Mouse (Mus musculus) neutrophil, adult 5-6 weeks (primary cell): ENCODE data around the gene Tnfsf13. TPM values are rescaled to one million over a fixed set of nuclear protein-coding genes. Genes with fewer than 3 reads are reported as not detected.
"Not testable (repeated sequence)": the region's sequence is repeated elsewhere in the genome, so short reads cannot be mapped to it uniquely, and the experiment has no call there.

Experiments used
- ATAC-seq: fragments of 151-379, 151-347 bp; 2 replicates; pipeline ENCODE4 v1.8.0; 2017; ENCODE audit warnings: mild to moderate bottlenecking, moderate TSS enrichment; ENCODE audit not compliant: insufficient number of reproducible peaks, poor library complexity, low FRiP score, severe bottlenecking; ENCODE audit errors: extremely low read depth
- total RNA-seq: library from RNA; stranded (forward); fragments of 200-1000 nt; gene quantifications from 2 replicates; pipeline ENCODE4 v1.2.3, GENCODE M21; 2017

The Tnfsf13 gene
- 3.3 and 3.7 TPM in 2 replicates for total RNA-seq

DNA sequence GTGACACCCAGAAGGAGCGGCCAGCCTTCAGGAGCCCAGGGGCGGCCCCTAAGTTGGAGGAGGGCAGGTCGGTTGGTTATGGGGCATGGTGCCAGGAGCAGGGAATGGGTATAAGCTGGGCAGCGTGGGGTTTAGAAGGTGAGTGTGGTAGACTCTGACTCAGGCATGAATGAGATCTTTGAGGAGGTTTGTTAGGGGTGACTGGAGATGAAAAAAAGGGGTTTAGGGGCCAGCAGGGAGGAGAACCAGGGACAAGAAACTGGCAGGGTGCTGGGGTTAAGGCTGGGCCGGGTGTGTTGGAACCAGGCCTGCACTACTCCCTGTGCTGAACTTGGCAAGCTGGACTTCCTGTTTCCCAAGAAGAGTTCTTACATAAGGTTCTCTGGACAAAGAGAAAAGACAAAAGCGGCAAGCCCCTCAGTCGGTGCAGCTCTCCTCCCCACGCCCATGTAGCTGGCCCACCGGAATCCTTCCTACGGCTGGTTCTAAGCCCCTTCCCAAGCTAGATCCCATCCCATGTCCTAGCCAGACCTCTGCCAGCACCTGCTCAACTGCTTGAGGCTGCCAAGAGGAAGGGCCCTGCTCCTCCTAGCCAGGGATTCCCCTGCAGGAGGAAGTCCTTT is at the start of gene Tnfsf13:
Gene Tnfsf13, minus strand, starts transcription at position 259 of the 623 bp plus-strand sequence.
- no peak for ATAC-seq

DNA sequence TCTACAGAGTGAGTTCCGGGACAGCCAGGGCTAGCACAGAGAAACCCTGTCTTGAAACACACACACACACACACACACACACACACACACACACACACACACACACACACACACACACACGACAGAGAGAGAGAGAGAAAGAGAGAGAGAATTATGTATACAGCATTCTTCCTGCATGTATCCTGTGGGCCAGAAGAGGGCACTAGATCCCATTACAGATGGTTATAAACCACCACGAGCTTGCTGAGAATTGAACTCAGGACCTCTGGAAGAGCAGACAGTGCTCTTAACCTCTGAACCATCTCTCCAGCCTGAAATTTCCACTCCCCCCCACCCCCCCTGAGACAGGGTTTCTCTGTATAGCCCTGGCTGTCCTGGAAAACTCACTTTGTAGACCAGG is 45.8 kb upstream of the Tnfsf13 start:
- not testable (repeated sequence) for ATAC-seq

DNA sequence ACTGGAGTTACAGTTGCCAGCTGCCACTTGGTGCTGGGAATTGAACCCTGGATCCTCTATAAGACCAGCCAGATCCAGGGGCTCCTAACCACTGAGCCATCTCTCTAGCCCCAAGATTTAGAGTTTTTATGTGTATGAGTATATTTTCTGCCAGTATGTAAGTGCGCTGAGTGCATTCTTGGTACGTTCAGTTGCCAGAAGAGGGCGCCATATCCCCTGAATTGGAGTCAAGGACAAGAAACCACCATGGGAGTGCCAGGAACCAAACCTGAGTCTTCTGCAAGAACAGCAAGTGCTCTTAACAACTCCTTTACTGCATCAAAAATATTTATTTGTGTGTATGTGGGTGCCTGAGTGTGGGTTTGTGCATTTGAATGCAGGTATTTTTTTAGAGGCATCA is 43.5 kb upstream of the Tnfsf13 start:
- peak; percentile 41; the same call in 1 of the 2 replicates for ATAC-seq

- no peak for ATAC-seq
These were observed 40.4 kb upstream of the Tnfsf13 start for GRCm38 (mm10) chr11:69725951-69726350.

- no peak for ATAC-seq
These were observed 37.5 kb upstream of the Tnfsf13 start for GRCm38 (mm10) chr11:69723074-69723473.

GRCm38 (mm10) chr11:69720852-69721251 is 35.3 kb upstream of the Tnfsf13 start:
- no peak for ATAC-seq

DNA sequence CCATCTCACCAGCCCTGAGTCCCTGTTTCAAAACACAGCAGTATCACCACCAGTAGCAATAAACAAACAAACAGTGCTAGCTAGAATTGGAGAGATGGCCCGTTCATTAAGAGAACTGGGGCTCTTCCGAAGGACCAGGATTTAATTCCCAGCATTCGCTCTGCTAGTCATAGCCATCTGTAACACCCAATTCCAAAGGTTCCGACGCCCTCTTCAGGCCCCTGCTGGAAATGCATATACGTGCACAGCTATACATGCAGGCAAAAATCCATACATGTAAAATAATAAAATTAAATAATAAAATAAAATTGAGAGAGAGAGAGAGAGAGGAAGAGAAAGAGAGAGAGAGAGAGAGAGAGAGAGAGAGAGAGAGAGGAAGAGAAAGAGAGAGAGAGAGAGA is 33.8 kb upstream of the Tnfsf13 start:
- ATAC-seq = no peak

- ATAC-seq = no peak
These were observed 33.1 kb upstream of the Tnfsf13 start for GRCm38 (mm10) chr11:69718661-69719060.

DNA sequence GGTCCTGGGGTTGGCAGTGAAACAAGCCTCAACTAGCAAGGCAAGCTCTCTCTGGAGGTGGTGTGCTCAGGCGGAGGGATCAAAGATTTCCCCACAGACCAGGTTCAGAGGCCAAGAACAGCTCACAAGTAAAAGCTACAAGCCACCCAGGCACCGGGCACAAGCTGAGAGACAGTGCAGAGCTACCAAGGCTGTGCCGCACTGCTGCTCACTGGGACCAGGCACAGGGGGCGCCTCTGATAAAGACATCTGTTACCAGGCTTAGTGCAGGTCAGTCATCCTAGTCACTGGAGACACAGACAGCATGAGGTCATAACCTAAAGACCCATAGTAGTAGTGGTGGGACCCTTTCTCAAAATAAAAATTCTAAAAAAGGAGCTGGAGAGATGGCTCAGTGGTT is 31.4 kb upstream of the Tnfsf13 start:
- ATAC-seq = no peak

GRCm38 (mm10) chr11:69715929-69716328 is 30.3 kb upstream of the Tnfsf13 start:
- no peak for ATAC-seq

- ATAC-seq = no peak
These were observed 29.9 kb upstream of the Tnfsf13 start for GRCm38 (mm10) chr11:69715482-69715881.

GRCm38 (mm10) chr11:69714636-69715329 is 29.2 kb upstream of the Tnfsf13 start:
- ATAC-seq = no peak

DNA sequence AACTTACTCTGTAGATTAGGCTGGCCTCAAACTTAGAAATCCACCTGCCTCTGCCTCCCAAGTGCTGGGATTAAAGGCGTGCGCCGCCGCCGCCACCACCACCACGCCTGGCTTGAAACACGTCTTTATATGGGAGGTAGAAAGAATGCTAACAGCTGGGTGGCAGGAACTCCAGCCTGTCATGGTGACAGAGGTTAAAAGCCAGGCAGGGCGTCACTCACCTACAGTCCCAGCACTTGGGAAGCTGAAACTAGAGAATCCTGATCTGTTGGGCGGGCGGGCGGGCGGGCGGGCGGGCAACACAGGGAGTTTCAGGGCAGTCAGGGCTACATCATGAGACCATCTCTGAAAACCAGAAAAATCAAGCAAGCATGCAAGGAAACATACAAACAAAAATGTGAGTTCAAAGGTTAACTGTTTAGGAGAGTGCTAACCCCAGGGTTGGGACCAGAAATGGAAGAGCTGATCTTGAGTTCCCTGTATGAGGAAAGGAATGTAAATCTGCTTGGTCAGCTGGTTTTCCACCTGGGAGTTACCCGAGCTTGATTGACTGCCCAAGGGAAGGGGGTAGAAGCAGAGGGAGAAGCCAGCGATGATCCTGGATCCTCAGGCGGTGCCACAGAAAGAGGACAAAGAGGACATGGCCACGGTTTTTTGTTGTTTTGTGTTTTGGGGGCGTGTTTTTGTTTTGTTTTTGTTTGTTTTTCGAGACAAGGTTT is 27.5 kb upstream of the Tnfsf13 start:
- no peak for ATAC-seq

- no peak for ATAC-seq
These were observed 25.5 kb upstream of the Tnfsf13 start for GRCm38 (mm10) chr11:69711082-69711481.

- no peak for ATAC-seq
These were observed 24.9 kb upstream of the Tnfsf13 start for GRCm38 (mm10) chr11:69710470-69710869.

DNA sequence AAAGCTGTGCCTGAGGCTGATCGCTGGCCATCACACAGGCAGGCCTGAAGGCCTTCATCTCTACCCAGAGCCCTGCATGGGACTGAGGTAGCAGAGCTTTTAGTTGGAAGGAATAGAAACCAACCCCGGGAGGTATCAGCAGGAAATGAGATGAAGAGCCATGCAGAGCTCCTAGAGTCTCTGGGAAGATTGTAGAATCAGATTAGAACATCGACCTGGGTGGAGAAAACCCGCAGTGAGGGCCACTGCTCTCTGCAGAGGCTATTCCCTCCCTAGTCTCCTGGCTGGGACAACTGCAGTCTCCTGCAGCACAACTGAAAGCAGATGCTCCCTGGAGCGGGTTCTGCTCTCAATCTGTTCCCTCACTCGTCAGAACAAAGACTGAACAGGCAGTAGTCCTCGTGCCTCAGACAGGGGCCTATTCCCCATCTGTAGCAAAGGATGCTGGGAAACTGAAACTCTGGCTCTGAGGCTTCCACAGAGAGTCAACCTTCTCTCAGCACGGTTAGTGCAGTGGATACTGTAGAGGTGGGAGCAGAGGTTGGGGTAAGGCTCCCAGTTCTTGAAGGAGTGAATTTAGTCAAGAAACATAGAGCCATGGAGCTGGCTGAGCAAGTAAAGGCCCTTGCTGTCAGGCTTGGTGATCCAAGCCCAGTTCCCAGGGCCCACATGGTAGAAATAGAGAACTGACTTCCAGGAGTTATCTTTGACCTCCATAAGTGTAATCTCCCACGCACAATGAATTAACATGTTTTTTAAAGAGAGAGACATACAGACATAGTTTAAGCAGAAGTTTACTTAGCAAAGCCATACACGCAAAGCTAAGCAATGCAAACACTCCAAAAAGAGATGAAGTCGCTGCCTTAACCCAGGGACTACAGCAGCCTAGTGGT is 24.2 kb upstream of the Tnfsf13 start:
- no peak for ATAC-seq

DNA sequence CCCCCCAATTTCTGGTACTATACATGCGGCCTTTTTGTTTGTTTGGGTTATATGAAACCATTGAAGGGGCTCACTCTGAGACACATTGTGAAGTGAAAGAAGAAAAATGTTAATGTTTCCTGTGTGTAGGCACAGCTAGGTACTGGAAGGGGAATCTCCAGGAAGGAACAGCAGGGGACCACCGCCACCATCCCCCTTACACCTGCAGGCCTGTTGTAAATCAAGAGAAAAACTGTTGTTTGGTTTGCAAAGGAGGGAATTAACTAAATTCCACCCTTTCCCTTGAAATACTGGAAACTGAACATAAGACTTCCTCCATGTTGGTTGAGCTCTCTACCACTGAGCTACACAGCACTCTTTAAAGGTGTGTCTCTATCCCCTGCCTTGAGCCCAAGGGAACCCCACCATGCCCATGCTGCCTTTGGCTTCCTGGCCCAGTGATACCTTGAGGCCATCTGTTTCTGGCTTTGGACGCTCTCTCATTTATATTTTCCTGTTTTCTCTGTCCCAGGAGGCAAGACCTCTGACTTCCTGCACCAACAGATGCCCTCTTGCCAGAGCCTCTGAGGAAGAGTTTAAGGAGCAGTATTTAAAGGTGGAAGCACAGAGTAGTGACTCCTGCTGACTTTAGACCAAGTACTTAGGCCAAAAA is 23.2 kb upstream of the Tnfsf13 start:
- ATAC-seq = no peak

DNA sequence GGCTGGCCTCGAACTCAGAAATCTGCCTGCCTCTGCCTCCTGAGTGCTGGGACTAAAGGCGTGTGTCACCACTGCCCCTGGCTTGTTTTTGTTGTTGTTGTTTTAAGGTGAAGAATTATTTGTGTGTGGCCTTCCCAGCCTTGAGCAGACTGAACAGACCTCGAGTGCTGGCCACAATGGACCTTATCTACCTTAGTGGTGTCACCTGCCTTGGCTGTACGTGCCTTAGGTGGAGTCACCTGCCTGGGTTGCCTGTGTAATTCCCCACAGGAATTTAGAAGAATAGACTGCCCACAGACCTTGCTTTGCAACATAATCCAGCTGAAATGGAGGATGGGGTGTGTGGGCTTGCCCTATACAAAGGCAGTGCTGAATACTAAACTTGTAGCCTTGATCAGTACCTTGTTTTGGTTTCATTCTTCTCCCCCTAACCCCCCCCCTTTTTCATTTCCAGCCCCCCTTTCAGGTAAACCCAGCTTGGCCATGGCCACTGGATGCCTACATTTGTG is 22.3 kb upstream of the Tnfsf13 start:
- no peak for ATAC-seq

GRCm38 (mm10) chr11:69707480-69707847 is 21.9 kb upstream of the Tnfsf13 start:
- no peak for ATAC-seq
